Mouse (Mus musculus) heart, adult 2 months (tissue): ENCODE data around the gene Asb5.

Experiments
- CTCF ChIP-seq: fragments of 200-600 bp; IDR thresholded peaks from 2 replicates; pipeline ENCODE4 v1.8.1; 2022; ENCODE audit warnings: antibody characterized with exemption, mild to moderate bottlenecking, moderate library complexity
- EP300 ChIP-seq: fragments of 200-500 bp; IDR thresholded peaks from 2 replicates; pipeline ENCODE4 v1.6.1; 2011; ENCODE audit warnings: low read depth, low read length, control low read depth; ENCODE audit not compliant: insufficient read depth
- POLR2A ChIP-seq: fragments of 200-500 bp; IDR thresholded peaks from 2 replicates; pipeline ENCODE4 v1.6.1; 2011; ENCODE audit warnings: mild to moderate bottlenecking, low read depth, low read length, control low read depth; ENCODE audit not compliant: insufficient read depth

GRCm38 (mm10) chr8:54609336-54609735 is 80.0 kb downstream of the Asb5 start:
- TF ChIP-seq POLR2A (0 out of 2 replicates have a peak, but pooled peaks have one; percentile 27), CTCF (no peak), EP300 (no peak)
